Mouse (Mus musculus) hindbrain, embryonic 16.5 days (tissue): ENCODE data around the gene Olfr419. TPM values are rescaled to one million over a fixed set of nuclear protein-coding genes. Genes with fewer than 3 reads are reported as not detected.

ENCODE experiments used
- ATAC-seq: fragments of 200-750 bp; cut with Nextera tagmentation; 2 replicates; pipeline ENCODE4 v1.8.0; 2017; ENCODE audit warnings: moderate TSS enrichment, moderate library complexity
- H3K27ac ChIP-seq: fragments of 300-500 bp; sonication (generic); 2 replicates; pipeline ENCODE4 v1.5.1; 2014; ENCODE audit warnings: low read depth, mild to moderate bottlenecking, control low read depth, low read length, moderate library complexity
- H3K27me3 ChIP-seq: fragments of 300-500 bp; sonication (generic); replicated peaks from 2 replicates; pipeline ENCODE4 v1.6.1; 2014; ENCODE audit warnings: low read length; ENCODE audit not compliant: control insufficient read depth, insufficient read depth
- H3K36me3 ChIP-seq: fragments of 300-500 bp; sonication (generic); 2 replicates; pipeline ENCODE4 v1.6.1; 2014; ENCODE audit warnings: mild to moderate bottlenecking, low read length, moderate library complexity, mixed read lengths; ENCODE audit not compliant: control insufficient read depth, insufficient read depth
- H3K4me1 ChIP-seq: fragments of 300-500 bp; sonication (generic); 2 replicates; pipeline ENCODE4 v1.6.1; 2014; ENCODE audit warnings: low read depth, low read length; ENCODE audit not compliant: control insufficient read depth, insufficient read depth
- H3K4me2 ChIP-seq: fragments of 300-500 bp; sonication (generic); 2 replicates; pipeline ENCODE4 v1.6.1; 2014; ENCODE audit warnings: mild to moderate bottlenecking, low read length, control low read depth, moderate library complexity
- H3K4me3 ChIP-seq: fragments of 300-500 bp; sonication (generic); 2 replicates; pipeline ENCODE4 v1.5.1; 2014; ENCODE audit warnings: mild to moderate bottlenecking, low read length, control low read depth, moderate library complexity
- H3K9ac ChIP-seq: fragments of 300-500 bp; sonication (generic); 2 replicates; pipeline ENCODE4 v1.6.1; 2014; ENCODE audit warnings: low read depth, mild to moderate bottlenecking, control low read depth, low read length, moderate library complexity
- H3K9me3 ChIP-seq: fragments of 300-500 bp; sonication (generic); 2 replicates; pipeline ENCODE4 v1.6.1; 2014; ENCODE audit warnings: mild to moderate bottlenecking, low read length, moderate library complexity; ENCODE audit not compliant: control insufficient read depth
- WGBS: fragments of 180-500 bp; shearing (Covaris S2); extraction: QIAGEN DNeasy Blood & Tissue Kit; methylation state at CpG from one replicate; pipeline ENCODE4 v1.1.7; 2014; 5-methylcytosine and 5-hydroxymethylcytosine counted together
- polyA plus RNA-seq: library from polyadenylated mRNA; unstranded; fragments of >200 nt; fragmentation: Nextera tagmentation; extraction: Ambion mirVana; gene quantifications from 2 replicates; pipeline ENCODE4 v1.2.1, GENCODE M21; 2015

The Olfr419 gene
- polyA plus RNA-seq, 1 experiment from 2014 or later: not detected

- no peaks in the 10 kb centered on the region for H3K36me3 ChIP-seq
- H3K27ac ChIP-seq: no peak overlapping the region
- no peak overlapping the region for H3K4me2 ChIP-seq
- WGBS: 96% methylated on average over 7 of the region's 8 CpGs
- H3K4me3 ChIP-seq: no peak overlapping the region
- H3K27me3 ChIP-seq: no peaks in the 10 kb centered on the region
- H3K4me1 ChIP-seq: no peaks in the 10 kb centered on the region
- no peak overlapping the region for H3K9ac ChIP-seq
- no peaks in the 10 kb centered on the region for H3K9me3 ChIP-seq
- ATAC-seq: no peak
These were observed 35.2 kb downstream of the Olfr419 start for GRCm38 (mm10) chr1:174216528-174217204.

DNA sequence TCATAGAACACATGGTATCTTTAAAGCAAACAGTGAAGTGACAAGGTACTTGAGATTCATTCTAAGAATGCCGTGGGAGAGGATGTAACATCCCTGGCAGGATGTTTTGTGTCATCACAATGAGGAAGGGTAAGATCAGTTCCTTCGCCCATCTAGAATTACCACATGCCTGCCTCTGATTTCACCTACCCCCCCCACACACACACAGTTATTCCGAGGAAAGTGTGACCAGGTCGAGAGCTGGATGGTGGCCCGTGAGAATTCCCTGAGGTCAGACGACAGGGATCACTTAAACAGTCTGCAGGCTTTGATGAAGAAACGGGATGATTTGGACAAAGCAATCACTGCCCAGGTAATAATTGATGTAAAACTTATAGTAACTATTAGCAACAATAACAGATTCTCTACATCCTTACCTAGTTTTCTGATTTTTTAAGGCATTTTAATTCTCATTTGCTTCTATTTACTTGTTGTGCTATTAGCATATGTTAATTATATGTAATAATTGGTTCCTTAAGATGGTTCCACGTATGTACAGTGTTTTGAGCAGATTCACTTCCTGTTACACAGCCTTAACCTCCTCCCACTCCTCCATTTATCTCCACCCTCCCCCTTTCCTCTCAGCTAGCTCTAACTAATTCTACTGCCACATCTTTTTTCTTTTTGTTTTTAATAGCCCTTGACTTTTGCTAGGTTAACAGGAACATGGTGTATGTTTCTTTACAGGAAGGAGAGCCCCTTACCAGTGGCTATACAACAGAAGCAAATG, 36.4 kb downstream of the Olfr419 start:
- no peak overlapping the region for H3K27ac ChIP-seq
- no peak for ATAC-seq
- no peak overlapping the region for H3K4me3 ChIP-seq
- no peak overlapping the region for H3K4me2 ChIP-seq
- H3K4me1 ChIP-seq: no peaks in the 10 kb centered on the region
- 84% methylated on average over 8 of the region's 8 CpGs for WGBS
- no peak overlapping the region for H3K9ac ChIP-seq
- no peaks in the 10 kb centered on the region for H3K9me3 ChIP-seq
- no peaks in the 10 kb centered on the region for H3K27me3 ChIP-seq
- no peaks in the 10 kb centered on the region for H3K36me3 ChIP-seq

DNA sequence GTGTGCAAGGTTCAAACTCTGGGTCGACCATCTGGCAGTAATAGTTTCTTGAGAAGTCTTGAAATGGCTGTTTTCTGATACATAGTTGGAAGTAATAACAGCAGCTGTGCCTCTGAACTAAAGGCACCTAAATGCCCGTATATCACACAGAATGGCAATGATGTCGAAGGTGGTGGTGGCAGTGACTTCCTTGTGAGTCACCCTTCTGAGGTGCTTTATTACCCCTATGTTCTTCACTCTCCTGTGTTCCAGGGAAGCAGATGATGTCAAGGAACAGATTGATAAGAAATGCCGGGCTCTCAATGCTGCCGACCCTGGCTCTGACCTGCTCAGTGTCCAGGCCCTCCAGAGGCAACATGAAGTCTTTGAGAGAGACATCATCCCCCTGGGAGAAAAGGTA, 39.6 kb downstream of the Olfr419 start:
- H3K27me3 ChIP-seq: no peaks in the 10 kb centered on the region
- H3K4me3 ChIP-seq: no peak overlapping the region
- H3K9ac ChIP-seq: no peak overlapping the region
- no peak overlapping the region for H3K4me2 ChIP-seq
- WGBS: 90% methylated on average over 5 of the region's 5 CpGs
- ATAC-seq: no peak
- H3K9me3 ChIP-seq: no peaks in the 10 kb centered on the region
- no peaks in the 10 kb centered on the region for H3K36me3 ChIP-seq
- H3K27ac ChIP-seq: no peak overlapping the region
- no peaks in the 10 kb centered on the region for H3K4me1 ChIP-seq

GRCm38 (mm10) chr1:174204699-174205098, 47.2 kb downstream of the Olfr419 start:
- ATAC-seq: no peak
- no peaks in the 10 kb centered on the region for H3K9me3 ChIP-seq
- 89% methylated on average over 7 of the region's 7 CpGs for WGBS

More at GRCm38 (mm10) chr1:174204699-174205098, 47.2 kb downstream of the Olfr419 start:
- Histone ChIP-seq H3K9ac (no peak overlapping the region), H3K27ac (no peak overlapping the region), H3K4me2 (no peak overlapping the region), H3K36me3 (no peaks in the 10 kb centered on the region), H3K4me3 (no peak overlapping the region), H3K27me3 (no peaks in the 10 kb centered on the region), H3K4me1 (no peaks in the 10 kb centered on the region)

Other genes starting within 250 kb of the Olfr419 start
- gene Ifi205, start 220.3 kb downstream of the Olfr419 start, polyA plus RNA-seq: not detected in 2 replicates
- gene Olfr433, start 211.4 kb downstream of the Olfr419 start, polyA plus RNA-seq: not detected in 2 replicates
- not detected in 2 replicates for gene Olfr432, start 202.9 kb downstream of the Olfr419 start, polyA plus RNA-seq
- not detected in 2 replicates for gene Olfr430, start 185.5 kb downstream of the Olfr419 start, polyA plus RNA-seq
- gene Olfr429, start 167.7 kb downstream of the Olfr419 start, polyA plus RNA-seq: not detected in 2 replicates
- not detected in 2 replicates for gene Olfr427, start 155.2 kb downstream of the Olfr419 start, polyA plus RNA-seq
- gene Olfr231, start 130.9 kb downstream of the Olfr419 start, polyA plus RNA-seq: not detected in 2 replicates
- not detected in 2 replicates for gene Olfr424, start 120.5 kb downstream of the Olfr419 start, polyA plus RNA-seq
- not detected in 2 replicates for gene Olfr420, start 96.4 kb downstream of the Olfr419 start, polyA plus RNA-seq
- gene Spta1, start 79.3 kb downstream of the Olfr419 start, polyA plus RNA-seq: 0.03 and 0.07 TPM in 2 replicates
- not detected in 2 replicates for gene Mptx1, start 78.5 kb upstream of the Olfr419 start, polyA plus RNA-seq
- not detected in 2 replicates for gene Olfr417, start 113.1 kb upstream of the Olfr419 start, polyA plus RNA-seq
- not detected in 2 replicates for gene Olfr248, start 139.0 kb upstream of the Olfr419 start, polyA plus RNA-seq
- gene Olfr414, start 172.0 kb upstream of the Olfr419 start, polyA plus RNA-seq: not detected in 2 replicates
- not detected in 2 replicates for gene Olfr220, start 190.0 kb upstream of the Olfr419 start, polyA plus RNA-seq
- 6.3 and 6.5 TPM in 2 replicates for gene Fmn2, start 249.8 kb upstream of the Olfr419 start, polyA plus RNA-seq